Mouse (Mus musculus): ENCODE results near the gene Bhlhe23.

The Bhlhe23 gene

DNA sequence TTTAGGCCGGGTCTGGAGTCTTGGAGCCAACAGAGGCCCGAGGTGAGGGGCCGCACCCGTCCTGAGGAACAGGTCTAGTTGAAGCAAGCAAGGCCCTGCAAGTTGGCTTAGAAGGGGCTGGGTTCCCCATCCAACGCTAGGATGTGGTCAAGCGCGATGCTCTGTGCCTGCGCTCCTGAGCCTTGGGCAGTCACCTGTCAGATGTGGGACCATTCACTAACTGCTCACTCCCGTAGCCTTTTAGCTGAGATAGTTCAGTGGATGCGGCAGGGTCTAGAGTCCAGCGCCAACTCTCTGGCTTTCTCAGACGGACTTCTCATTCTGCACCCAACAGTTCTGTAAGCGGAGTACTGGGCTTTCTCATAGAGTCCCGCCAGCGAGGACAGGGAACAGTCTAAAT is 1.1 kb downstream of the Bhlhe23 start:
- DNase-seq (ENCODE audit: low spot score), result no peak

DNA sequence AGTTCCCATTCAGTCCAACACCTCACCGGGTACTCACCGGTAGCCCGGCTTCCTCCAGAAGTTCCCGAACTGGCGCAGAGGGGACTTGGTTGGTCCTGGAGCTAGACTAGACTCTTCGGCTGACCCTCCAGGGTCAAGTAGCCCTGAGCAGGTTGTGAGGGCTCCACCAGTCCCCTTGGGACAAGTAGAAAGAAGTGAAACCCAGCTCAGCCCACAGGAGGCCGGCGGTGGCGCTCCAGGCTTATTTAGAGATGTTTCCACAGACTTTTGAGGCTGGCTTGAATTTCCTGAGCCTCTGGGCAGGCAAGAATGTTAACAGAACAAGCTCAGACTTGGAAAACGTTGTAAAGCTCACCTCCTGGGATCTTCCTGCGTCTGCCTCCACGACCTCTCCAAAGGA is 1.5 kb downstream of the Bhlhe23 start:
- no peak for DNase-seq (ENCODE audit: low spot score)

DNA sequence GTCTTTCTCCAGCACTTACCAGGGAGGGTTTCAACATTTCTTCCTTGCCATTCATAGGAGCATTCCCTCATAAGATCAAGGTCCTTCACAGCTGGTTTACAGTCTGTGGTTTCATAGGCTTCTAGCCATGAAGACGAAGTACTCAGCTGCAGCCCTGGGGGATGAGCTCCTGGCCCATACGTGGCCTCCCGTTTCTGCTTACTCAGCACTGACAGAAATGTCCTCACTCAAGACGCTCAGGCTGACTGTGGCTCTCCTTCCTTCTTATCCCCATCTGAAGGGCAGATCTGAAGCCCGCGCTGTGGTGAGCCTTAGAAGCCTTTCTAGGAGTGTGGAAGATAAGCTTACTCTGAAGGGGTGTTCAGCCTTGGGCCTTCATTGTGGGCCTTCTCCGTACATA is 11.0 kb downstream of the Bhlhe23 start:
- DNase-seq (ENCODE audit: low spot score), result no peak

DNA sequence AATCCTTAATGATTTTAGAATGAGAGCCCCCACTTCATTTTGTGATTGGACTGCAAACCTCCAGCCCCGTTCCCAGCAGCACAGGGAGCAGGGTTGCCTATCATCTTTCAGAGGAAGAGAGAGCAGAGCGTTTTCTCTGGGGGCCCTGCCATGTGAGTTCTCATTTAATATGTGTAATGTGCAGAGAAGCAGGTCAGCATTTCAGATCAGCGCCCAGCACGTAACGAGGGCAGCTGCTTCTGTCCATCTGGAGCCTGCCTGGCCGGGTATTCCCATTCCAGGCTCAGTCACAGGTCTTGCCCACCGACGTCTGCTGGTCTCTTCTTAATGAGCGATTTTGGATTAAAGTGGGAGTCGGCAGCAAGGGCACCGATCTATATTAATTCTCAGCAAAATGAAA is 11.7 kb downstream of the Bhlhe23 start:
- DNase-seq (ENCODE audit: low spot score), result no peak

DNA sequence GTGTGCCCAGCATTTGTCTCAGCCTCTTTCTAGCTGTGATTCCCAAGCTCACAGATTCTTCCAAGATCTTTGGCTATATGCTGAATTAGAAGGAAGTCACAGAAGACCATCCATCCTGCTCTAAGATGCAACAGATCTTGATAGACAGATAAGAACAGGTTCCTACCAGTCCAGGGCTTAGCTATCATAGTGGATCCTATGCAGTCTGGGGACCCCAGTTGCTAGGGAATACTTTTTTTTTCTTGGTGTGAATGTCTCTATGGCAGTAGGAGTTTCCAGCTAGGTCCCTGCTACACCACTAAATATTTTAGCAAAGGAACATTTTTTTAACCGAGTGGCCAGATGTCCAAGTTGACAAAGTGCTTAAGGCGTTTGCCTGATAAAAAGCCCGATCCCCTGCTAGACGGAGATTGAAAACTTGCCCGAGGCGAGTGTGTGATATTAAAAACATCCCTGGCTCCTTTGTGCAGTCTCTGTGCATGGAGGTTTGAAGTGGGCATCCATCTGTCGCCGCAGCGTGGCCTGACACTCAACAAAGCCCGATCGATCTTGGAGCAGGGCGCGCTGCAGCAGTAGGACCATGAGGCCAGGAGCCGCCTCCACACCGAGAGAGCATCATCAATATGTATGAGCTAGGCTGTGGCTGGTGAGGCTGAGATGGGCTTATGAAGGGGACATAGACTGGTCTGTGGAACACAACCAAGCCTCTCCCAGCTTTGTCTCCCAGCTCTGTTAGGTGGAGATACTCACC is 18.0 kb downstream of the Bhlhe23 start:
- DNase-seq (ENCODE audit: low spot score), result peak; percentile 58

DNA sequence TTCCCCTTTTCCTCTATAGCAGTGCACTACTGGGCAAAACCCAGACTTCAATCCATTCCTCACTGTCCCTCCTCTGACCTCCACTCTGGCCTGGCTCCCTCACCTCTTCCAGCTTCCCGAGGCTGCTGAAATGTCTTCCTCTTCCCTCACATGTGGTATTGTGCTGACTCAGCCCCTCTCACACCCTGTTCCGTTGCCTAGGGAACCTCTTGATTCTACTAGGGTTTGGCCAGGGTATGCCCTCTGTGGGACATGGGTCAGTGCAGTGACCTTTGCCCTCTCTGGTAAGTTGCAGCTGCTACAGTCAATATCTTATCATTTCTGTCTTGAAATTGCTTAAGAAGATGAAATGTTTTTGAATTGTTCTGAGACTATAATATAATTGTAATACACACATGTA is 19.9 kb downstream of the Bhlhe23 start:
- peak; percentile 62 for DNase-seq (ENCODE audit: low spot score)

DNA sequence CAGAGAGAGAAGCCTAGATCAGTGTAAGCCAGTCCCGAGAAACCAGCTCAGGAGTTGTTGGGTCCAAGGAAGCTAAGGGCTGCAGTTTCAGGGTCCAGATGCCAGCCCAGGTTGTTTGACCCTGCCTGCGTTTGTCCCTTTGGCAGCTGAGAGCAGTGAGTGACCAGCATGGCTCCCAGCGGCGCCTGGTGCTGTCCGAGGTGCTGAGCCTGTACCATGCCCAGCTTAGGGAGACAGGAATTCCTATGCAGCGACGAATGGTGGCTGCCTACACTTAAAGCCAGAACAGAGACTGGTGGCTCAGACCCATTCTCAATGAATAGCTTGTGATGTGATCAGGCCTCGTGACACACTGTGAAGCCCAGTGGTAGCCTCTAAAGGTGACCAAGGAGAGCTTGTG is 20.8 kb downstream of the Bhlhe23 start:
- DNase-seq (ENCODE audit: low spot score), result peak; percentile 81

DNA sequence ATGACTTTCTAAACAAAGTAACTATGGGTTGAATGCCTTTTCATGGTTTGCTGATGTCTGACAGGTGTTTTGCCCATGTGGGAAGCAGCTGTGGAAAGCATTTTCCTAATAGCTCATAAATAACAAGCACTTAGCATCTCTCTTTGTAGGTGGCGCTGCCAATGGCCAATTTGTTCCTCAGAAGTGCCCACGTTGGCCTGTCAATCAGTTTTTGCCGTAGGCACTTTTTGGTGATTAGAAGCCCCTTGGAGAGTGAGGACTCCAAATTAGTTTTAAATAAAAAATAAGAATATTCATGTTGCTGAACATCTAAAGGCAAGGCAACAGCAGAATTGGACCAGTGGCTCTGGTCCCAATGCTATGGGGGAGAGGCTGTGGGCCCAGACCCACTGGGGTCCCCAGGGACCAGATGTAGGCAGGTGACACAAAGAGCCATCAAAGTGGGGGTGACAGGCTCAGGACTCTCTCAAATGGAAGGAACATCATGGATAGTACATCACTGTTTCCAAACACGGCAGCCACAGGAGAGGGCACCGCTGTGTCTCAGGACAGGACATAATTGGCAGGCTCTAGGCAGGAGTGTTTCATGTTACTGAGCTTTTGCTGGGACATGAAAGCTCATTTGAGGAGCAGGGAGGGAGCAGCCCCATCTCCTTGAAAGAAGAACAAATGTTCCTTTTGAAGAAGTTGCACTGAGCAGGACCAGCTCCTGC is 21.6 kb downstream of the Bhlhe23 start:
- DNase-seq (ENCODE audit: low spot score), result no peak

DNA sequence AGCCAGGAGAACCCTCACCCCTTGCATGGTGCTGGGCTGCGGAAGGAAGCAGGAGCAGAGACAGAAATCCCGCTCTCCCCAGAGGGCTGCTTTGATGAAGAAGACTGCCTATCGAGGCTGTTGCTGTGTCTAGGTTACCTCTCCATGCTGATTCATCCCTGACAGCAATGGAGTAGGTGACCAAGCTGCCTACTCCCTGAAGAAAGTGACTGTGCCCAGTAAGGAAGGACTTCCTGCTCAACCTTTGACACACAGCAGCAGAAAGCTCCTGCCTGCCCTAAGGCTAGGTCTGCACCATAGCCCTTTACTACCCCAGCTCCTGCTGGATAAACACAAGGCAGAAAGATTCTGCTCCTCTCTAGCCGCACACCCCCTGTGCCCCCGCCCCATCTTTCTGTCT is 27.8 kb downstream of the Bhlhe23 start:
- no peak for DNase-seq (ENCODE audit: low spot score)

DNA sequence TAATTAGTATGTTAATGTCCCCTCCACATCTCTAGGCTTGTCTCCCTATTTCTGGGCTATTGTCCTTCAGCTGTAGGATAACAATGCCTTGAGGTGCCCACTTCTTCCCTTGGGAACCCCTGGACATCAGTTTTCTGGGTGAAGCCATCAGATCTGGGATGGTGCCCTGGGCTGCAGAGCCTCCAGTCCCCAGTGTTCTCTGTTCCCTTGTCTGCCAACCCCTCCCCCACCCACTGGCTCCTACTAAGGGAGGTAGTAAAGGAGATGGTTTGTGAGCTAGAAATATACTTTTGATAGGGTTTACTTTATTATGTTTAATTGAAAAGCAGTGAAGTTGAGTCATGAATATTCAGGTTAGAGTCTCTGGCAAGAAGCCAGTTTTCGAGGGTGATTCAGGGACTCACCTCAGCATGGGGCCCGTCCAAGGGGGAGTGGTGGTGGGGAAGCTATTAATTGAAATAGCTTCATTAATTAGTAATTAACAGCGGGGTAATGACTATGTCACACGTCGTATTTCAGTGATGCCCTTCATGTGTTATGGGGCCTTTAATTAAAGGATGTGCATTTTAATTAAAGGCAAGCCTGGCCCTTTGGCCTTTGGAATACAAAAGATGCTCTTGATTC is 30.0 kb downstream of the Bhlhe23 start:
- no peak for DNase-seq (ENCODE audit: low spot score)

DNA sequence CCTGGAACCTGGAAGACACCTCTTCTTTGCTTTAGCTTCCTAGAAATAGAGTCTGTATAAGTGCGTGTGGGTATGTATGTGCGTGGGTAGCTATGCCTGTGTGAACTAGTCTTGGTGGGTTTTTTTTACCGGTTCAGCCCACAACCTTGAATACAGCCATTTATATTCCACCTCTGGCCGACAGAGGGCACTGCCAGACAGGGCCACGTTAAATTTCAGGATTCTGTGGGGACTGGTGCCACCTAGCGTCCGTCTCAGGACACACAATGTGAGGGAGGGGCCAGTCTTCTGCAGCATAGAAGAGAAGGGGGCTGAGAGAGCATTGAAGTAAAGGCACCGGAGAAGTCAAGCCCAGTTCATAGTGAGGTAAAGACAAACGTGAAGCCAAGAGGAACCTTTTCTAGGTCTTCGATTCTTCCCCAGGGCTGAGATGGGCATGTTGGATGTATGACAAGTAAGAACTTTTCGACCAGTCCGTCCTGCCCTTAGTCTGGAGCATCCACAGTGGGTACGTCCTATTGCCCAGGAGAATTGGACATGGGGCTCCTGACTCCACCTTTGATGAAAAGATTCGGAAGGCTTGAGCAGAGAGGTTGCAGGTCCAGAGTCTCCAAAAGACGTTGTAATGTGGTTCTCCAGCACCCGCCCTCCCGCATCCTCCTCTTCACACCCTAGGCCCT is 31.3 kb downstream of the Bhlhe23 start:
- DNase-seq (ENCODE audit: low spot score), result peak; percentile 91

DNA sequence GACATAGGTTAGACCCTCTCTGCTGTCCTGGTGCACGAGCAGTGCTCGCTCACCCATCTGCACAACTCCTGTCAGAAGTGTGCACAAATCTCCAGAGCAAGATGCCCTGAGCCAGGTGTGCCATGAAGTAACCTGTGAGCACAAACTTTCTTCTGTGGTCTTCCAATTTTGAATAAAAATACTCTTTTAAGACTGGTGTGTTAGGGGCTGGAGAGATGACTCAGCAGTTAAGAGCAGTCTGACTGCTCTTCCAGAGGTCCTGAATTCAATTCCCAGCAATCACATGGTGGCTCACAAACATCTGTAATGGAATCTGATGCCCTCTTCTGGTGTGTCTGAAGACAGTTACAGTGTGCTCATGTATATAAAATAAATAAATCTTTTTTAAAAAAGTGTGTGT is 33.4 kb downstream of the Bhlhe23 start:
- DNase-seq (ENCODE audit: low spot score), result no peak

DNA sequence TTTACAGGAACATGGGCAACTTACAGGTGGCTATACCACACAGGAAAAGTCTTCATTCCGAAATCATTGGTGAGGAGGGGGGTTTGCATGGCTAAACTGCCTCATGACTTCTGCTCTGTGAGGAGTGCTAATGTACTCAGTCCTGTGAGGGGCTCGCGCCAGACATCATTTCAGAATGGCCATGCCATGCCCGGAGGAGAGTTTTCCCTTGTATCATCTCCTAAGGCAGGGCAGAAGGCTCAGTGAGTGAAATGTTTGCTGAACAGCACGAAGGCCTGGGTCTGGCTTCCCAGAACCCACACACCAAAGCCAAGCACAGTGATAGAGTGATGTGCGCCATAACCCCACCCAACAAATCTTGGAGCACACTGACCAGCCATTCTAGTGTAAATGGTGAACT is 33.9 kb downstream of the Bhlhe23 start:
- DNase-seq (ENCODE audit: low spot score), result no peak

DNA sequence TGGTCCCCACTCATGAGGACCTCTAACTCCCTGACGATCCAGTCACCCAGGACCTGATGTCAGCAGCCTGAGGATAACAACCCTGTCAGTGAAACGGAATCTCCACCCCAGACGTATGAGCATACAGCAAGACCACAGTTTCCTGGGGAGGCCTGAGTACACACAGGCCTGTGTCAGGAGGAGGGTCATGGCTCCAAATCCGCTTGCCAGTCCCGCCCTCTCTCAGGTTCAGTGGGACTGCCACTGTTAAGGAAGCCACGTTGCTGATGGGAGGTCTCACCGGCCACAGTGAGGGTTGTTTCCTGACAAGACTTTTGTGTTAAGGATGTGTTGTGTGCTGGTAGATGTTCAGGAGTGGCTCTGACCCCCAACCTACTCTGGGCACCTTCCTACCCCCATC is 35.3 kb downstream of the Bhlhe23 start:
- DNase-seq (ENCODE audit: low spot score), result no peak

DNA sequence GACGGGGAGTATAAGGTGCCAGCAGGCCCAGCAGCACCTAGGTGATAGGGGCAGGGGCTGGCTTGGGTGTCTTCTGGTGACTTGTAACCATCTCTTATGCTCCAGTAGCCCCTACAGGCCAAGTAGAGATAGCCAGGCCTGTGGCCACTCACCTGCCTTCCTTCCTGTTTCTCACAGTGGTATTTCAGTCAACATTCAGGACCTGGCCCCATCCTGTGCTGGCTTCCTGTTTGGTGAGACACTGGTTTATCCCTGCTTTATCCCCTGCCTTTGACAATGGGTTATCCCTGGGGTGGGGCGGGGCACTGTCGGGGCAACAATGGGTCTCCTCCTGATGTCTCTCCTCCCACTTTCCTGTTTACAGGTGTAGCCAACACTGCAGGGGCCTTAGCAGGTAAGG is 36.4 kb downstream of the Bhlhe23 start:
- DNase-seq (ENCODE audit: low spot score), result no peak

DNA sequence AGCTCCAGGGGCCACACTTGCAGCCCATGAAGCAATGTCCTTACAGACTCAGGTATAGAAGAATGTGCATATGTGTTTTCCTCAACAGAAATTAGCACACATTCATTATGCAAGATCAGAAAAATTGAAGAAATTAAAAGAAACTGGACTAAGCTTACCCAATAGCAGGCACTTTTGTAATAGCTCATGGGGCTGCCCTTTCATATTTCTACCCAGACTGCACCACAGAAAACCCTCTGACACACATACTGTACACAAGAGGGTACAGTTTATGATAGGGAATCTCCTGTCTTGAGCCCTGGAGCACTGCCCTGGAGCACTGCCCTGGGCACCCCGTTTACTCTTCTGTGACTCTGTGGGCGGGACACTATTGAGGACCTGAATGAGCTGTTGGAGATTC is 38.7 kb downstream of the Bhlhe23 start:
- DNase-seq (ENCODE audit: low spot score), result no peak

DNA sequence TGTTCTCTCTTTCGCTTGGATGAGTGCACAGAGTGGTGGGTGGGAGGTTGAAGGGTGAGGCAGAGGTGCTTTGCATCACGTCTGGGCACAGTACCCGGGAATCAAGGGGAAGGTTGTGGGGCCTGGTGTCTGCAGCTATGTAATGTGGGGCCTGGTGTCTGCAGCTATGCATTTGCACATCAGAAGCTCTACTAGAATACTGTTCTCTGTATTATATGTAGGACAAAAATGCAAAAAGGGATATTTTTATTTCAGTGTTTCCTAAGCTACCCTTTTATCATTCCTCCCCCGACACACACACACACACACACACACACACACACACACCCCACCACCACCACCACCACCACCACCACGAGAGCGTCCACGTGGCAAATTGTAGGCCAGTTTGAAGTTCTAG is 41.5 kb downstream of the Bhlhe23 start:
- DNase-seq (ENCODE audit: low spot score), result no peak

DNA sequence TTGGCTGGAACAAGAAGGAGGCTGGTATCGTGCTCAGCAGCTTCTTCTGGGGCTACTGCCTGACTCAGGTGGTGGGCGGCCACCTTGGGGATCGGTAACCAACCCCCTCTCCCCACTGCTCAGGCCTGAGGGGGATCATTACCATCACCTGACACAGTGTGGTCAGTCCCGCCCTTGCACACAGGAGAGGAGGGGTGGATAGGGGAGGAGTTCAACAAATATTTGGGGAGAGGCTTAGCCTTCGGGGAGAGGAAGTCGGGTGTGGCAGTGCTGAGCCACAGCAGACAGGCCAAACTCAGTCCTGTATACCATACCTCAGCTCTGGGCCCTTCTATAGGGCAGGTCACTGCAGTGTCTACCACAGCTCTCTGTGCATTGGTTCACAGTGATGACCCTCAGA is 44.7 kb downstream of the Bhlhe23 start:
- no peak for DNase-seq (ENCODE audit: low spot score)

DNA sequence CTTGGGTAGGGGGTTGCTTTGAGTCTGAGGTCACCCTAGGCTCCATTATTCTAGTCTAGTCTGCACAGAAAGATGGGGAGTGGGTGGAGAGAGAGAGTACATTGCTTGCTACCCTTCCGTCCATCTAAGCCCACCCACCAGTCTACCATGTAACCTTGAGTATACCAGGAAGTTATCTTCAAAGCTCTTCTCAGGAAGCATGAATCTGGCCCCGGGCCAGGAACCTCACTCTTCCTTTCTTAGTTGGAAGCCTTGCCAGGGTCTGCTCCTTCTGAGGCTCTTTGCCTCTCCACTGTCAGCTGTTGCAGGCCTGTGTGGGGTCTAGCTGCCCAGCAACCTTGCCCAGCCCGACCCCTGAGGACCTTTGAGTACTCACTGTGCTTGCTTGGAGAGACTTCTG is 45.7 kb downstream of the Bhlhe23 start:
- DNase-seq (ENCODE audit: low spot score), result no peak

DNA sequence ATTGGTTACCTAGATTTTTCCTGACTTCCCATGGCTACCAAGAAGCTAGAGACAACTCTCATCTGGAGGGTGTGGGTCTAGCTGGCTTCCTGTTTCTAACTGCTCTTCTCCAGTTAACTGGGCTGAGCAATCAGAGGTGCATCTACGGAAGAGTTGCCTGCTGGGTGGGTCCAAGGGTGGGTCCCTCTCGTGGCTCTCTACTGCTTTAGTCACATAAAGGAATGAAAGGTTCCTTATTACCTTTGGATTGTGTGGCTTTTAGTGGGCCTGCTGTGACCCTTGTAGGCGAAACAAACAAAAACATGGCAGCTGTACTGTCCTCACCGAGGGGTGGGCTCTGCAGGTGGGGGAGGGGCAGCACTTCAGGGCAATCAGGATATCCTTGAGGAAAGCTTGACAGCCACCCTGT is 49.1 kb downstream of the Bhlhe23 start:
- no peak for DNase-seq (ENCODE audit: low spot score)

DNA sequence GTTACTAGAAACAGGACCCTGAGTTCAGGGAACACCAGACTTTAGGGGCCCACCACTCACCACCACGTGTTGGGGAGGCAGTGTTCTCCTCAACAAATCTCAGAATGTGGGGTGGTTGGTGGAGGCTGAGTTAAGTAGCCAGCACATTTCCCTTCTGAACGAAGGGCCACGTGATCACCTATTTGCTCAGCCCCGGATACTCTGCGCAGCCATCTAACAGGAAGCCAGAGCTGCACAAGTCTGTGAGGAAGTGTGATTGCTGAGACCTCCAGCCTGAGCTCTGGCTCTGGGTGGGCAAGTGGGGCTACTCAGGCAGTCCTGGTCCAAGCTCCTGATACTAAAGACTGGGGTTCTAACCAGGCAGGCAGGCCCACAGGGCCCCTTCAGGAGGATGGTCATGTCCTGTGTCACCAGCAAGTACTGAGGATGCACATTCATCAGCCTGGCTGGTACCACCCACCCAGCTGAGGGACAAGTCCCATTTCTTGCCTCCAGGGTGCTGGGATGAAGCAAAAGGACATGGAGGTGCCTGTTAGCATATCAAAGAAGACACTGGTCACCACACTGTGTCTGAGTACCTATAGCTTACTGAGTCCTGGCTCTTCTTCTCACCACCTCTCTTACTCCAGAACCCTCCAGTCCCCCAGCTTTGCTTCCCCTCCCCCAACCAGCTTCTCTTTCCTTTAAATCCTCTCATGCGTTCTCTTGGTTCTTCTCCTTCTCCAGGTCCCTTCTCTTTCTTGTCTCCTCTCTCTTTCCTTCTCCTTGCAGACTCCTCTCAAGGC is 49.9 kb downstream of the Bhlhe23 start:
- no peak for DNase-seq (ENCODE audit: low spot score)

Measured in embryo, embryonic 10.5 days (tissue).